Mouse (Mus musculus) limb, embryonic 11.5 days (tissue): Measurements from ENCODE around the gene Eef1a1. TPM values are rescaled to one million over a fixed set of nuclear protein-coding genes. Genes with fewer than 3 reads are reported as not detected.
"Not testable (repeated sequence)": the region's sequence is repeated elsewhere in the genome, so short reads cannot be mapped to it uniquely, and the experiment has no call there.

Experiments used
- ATAC-seq: fragments of 200-750 bp; cut with Nextera tagmentation; 2 replicates; pipeline ENCODE4 v1.8.0; 2017; ENCODE audit warnings: low read depth; ENCODE audit not compliant: insufficient number of reproducible peaks, low FRiP score, low TSS enrichment
- DNase-seq: peaks from one replicate; pipeline ENCODE4 v3.0.0-alpha.2; 2015; ENCODE audit warnings: low spot score
- H3K27ac ChIP-seq: fragments of 300-500 bp; sonication (generic); replicated peaks from 2 replicates; pipeline ENCODE4 v1.5.1; 2014; ENCODE audit warnings: low read depth, mild to moderate bottlenecking, low read length
- H3K27me3 ChIP-seq: fragments of 300-500 bp; sonication (generic); 2 replicates; pipeline ENCODE4 v1.6.1; 2014; ENCODE audit warnings: mild to moderate bottlenecking, low read length, mixed read lengths; ENCODE audit not compliant: control insufficient read depth, insufficient read depth
- H3K36me3 ChIP-seq: fragments of 300-500 bp; sonication (generic); 2 replicates; pipeline ENCODE4 v1.6.1; 2014; ENCODE audit warnings: mild to moderate bottlenecking, low read length, moderate library complexity, mixed read lengths; ENCODE audit not compliant: control insufficient read depth, insufficient read depth
- H3K4me1 ChIP-seq: fragments of 300-500 bp; sonication (generic); 2 replicates; pipeline ENCODE4 v1.6.1; 2014; ENCODE audit warnings: low read length, mixed read lengths; ENCODE audit not compliant: control insufficient read depth, insufficient read depth
- H3K4me2 ChIP-seq: fragments of 300-500 bp; sonication (generic); 2 replicates; pipeline ENCODE4 v1.6.1; 2014; ENCODE audit warnings: low read depth, mild to moderate bottlenecking, moderate library complexity; ENCODE audit not compliant: severe bottlenecking
- H3K4me3 ChIP-seq: fragments of 300-500 bp; sonication (generic); 2 replicates; pipeline ENCODE4 v1.5.1; 2014; ENCODE audit warnings: low read depth, low read length
- H3K9ac ChIP-seq: fragments of 300-500 bp; sonication (generic); 2 replicates; pipeline ENCODE4 v1.6.1; 2014; ENCODE audit warnings: mild to moderate bottlenecking, low read length
- H3K9me3 ChIP-seq: fragments of 300-500 bp; sonication (generic); 2 replicates; pipeline ENCODE4 v1.6.1; 2016; ENCODE audit warnings: low read length; ENCODE audit not compliant: control insufficient read depth
- WGBS: fragments of 180-500 bp; shearing (Covaris S2); extraction: QIAGEN DNeasy Blood & Tissue Kit; methylation state at CpG from one replicate; pipeline ENCODE4 v1.1.7; 2014; 5-methylcytosine and 5-hydroxymethylcytosine counted together
- polyA plus RNA-seq: library from polyadenylated mRNA; unstranded; fragments of >200 nt; fragmentation: Nextera tagmentation; extraction: Ambion mirVana; gene quantifications from 2 replicates; pipeline ENCODE4 v1.2.1, GENCODE M21; 2014

Gene Eef1a1
- polyA plus RNA-seq, 1 experiment from 2014 or later, result 5,240 TPM

DNA sequence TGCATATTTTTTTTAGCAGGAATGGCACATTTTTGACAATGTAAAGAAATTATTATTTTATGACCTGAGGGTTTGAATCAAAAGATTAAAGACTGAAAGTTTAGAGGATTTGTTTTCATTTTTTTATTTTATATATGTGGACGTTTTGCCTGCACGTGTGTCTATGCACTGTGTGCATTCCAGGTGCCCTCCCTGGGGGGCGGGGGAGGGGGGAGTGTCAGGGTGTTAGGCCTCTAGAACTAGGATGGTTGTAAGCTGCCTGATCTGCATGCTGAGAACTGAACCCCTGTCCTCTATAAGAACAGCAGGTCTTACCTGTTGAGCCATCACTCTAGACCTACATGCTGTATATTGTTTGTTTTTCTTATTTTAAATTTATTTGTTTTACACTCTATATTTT lies 4.3 kb downstream of the Eef1a1 start:
- ATAC-seq, result no peak
- Histone ChIP-seq H3K9ac (no peak overlapping the region), H3K4me1 (peaks cover 7% of the 10 kb centered on the region; the same call in 1 of the 2 replicates), H3K4me2 (no peak overlapping the region), H3K36me3 (no peaks in the 10 kb centered on the region), H3K4me3 (no peak overlapping the region), H3K27ac (no peak overlapping the region), H3K27me3 (no peaks in the 10 kb centered on the region), H3K9me3 (no peaks in the 10 kb centered on the region)
- 80% methylated on average over 3 of the region's 3 CpGs for WGBS
- no peak for DNase-seq

GRCm38 (mm10) chr9:78482386-78482785 lies 6.6 kb downstream of the Eef1a1 start:
- Histone ChIP-seq H3K36me3 (peaks cover 7% of the 10 kb centered on the region; the same call in 1 of the 2 replicates), H3K4me2 (peak overlapping the region; percentile 42), H3K9ac (peak overlapping the region; percentile 85), H3K4me1 (0 out of 2 replicates have a peak, but pooled peaks cover 2% of the 10 kb centered on the region), H3K27ac (peak overlapping the region; percentile 96), H3K4me3 (peak overlapping the region; percentile 99), H3K27me3 (no peaks in the 10 kb centered on the region), H3K9me3 (no peaks in the 10 kb centered on the region)
- ATAC-seq (no peak), DNase-seq (no peak)
- WGBS, result 10% methylated on average over 3 of the region's 3 CpGs

DNA sequence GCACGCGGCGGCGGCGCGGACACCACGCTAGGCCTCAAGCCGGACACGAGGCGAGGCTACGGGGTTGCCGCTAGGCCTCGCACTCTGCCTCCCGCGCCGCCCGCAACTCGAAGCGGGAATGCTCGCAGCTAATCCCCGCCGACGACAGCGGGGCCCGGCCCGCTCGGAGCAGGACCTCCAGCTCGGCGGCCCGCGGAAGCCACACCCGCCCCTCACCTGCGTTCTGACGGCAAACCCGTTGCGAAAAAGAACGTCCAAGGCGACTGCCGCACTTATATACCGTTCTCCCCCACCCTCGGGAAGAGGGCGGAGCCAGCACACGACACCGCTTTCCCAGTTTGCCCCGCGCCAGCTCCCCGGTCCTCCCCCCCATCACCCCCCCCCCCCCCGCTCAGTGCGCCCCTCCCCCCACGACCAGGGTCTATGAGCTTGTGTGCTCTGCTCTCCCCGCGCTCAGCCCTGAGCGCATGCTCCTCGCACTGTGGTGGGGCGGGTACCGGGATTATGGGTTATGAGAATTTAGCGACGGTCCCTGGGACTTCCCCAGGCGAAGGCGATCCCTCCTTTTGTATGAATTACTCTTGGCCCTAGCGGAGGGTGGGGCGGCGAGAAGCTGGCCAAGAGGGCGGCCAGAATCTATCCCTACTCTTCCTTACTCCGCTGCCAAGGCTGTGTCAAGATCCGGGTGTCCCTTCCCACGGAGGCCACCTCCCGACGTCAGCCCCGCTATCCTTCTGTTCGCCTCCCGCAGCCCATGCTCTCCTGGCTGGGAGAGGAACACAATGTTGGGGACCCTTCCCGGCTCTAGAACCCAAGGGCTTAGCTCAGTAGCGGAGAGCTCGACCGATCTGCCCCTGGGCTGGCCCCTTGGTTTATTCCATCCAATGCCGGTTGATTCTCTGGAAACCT lies 7.3 kb downstream of the Eef1a1 start:
- Histone ChIP-seq H3K9ac (peak overlapping the region; percentile 99), H3K27me3 (no peaks in the 10 kb centered on the region)
- WGBS, result under 1% methylated on average over 66 of the region's 77 CpGs

GRCm38 (mm10) chr9:78480706-78481358 lies 8.1 kb downstream of the Eef1a1 start:
- Histone ChIP-seq H3K4me2 (peak overlapping the region; percentile 56), H3K27me3 (no peaks in the 10 kb centered on the region), H3K9ac (peak overlapping the region; percentile 99), H3K9me3 (no peaks in the 10 kb centered on the region), H3K36me3 (peaks cover 11% of the 10 kb centered on the region; the same call in 1 of the 2 replicates), H3K4me3 (peak overlapping the region; percentile 99), H3K27ac (peak overlapping the region; percentile 96), H3K4me1 (0 out of 2 replicates have a peak, but pooled peaks cover 2% of the 10 kb centered on the region)
- DNase-seq, result peak; percentile 85
- ATAC-seq, result peak; percentile 31
- 0% methylated on average over 46 of the region's 46 CpGs for WGBS

More for the DNA sequence above, 7.3 kb downstream of the Eef1a1 start:
- Histone ChIP-seq H3K4me3 (peak overlapping the region; percentile 99), H3K27ac (peak overlapping the region; percentile 96), H3K4me2 (peak overlapping the region; percentile 56), H3K36me3 (peaks cover 9% of the 10 kb centered on the region; the same call in 1 of the 2 replicates), H3K4me1 (0 out of 2 replicates have a peak, but pooled peaks cover 2% of the 10 kb centered on the region), H3K9me3 (no peaks in the 10 kb centered on the region)
- DNase-seq (peak; percentile 97), ATAC-seq (peak; percentile 97)

- H3K27ac ChIP-seq, result peak overlapping the region; percentile 96
- not testable (repeated sequence) for H3K4me1 ChIP-seq, H3K9me3 ChIP-seq, DNase-seq, H3K27me3 ChIP-seq, ATAC-seq
- H3K36me3 ChIP-seq, result peaks cover 11% of the 10 kb centered on the region; the same call in 1 of the 2 replicates
- peak overlapping the region; percentile 99 for H3K4me3 ChIP-seq
- H3K9ac ChIP-seq, result peak overlapping the region; percentile 99
- peak overlapping the region; percentile 56 for H3K4me2 ChIP-seq
- WGBS, result under 1% methylated on average over 13 of the region's 13 CpGs
Observed at GRCm38 (mm10) chr9:78480227-78480626, 8.7 kb downstream of the Eef1a1 start.

DNA sequence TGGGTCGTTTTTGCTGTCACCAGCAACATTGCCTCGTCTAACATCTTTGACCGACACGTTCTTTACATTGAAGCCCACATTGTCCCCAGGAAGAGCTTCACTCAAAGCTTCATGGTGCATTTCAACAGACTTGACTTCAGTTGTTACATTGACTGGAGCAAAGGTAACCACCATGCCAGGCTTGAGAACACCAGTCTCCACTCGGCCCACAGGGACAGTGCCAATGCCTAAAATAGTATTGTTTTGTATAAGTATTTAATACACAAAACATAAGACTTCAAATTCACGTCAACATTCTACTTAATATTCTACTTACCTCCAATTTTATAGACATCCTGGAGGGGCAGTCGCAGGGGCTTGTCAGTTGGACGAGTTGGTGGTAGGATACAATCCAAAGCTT lies 9.6 kb downstream of the Eef1a1 start:
- not testable (repeated sequence) for H3K27ac ChIP-seq, H3K27me3 ChIP-seq, H3K9ac ChIP-seq, H3K9me3 ChIP-seq, ATAC-seq, H3K4me1 ChIP-seq, DNase-seq
- WGBS, result 35% methylated on average over 8 of the region's 8 CpGs
- Histone ChIP-seq H3K4me3 (peak overlapping the region; percentile 99), H3K36me3 (peaks cover 11% of the 10 kb centered on the region; the same call in 1 of the 2 replicates), H3K4me2 (peak overlapping the region; percentile 56)

- peaks cover 11% of the 10 kb centered on the region; the same call in 1 of the 2 replicates for H3K36me3 ChIP-seq
- H3K4me3 ChIP-seq, result not testable (repeated sequence)
- WGBS, result 67% methylated on average over 1 of the region's 1 CpGs
Observed at GRCm38 (mm10) chr9:78478009-78478605, 10.8 kb downstream of the Eef1a1 start.

DNA sequence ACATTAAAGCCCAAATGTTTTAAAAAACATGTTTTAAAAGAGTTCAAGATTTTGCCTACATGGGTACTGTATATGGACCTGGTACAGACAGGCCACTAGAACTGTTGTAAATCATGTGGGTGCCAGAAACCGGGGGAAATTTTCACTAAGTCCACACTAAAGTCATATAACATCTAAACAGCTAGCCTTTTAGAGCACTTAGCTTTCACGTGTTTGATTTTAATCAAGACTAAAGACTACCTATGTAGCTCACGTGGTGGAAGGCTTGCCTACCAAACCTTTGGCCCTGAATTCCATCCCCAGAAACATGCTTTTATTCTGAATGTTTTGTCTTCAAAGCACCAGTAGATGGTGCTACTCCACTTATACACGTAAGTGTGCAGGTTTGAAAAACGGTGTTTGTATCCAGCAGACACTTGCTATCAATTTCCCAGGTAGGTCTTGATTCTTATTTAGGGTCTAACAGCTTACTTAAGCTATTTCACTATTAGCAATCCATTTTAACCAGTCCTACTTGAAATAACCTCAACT lies 11.9 kb downstream of the Eef1a1 start:
- Histone ChIP-seq H3K4me2 (no peak overlapping the region), H3K27ac (no peak overlapping the region), H3K9ac (no peak overlapping the region), H3K27me3 (no peaks in the 10 kb centered on the region), H3K4me1 (0 out of 2 replicates have a peak, but pooled peaks cover 2% of the 10 kb centered on the region), H3K9me3 (no peaks in the 10 kb centered on the region), H3K36me3 (peaks cover 11% of the 10 kb centered on the region; the same call in 1 of the 2 replicates), H3K4me3 (no peak overlapping the region)
- DNase-seq (peak; percentile 39), ATAC-seq (no peak)
- WGBS, result 4% methylated on average over 5 of the region's 5 CpGs

More at GRCm38 (mm10) chr9:78478009-78478605, 10.8 kb downstream of the Eef1a1 start:
- H3K4me1 ChIP-seq, H3K9me3 ChIP-seq, H3K4me2 ChIP-seq, DNase-seq, H3K27ac ChIP-seq, ATAC-seq, H3K27me3 ChIP-seq, H3K9ac ChIP-seq: not testable (repeated sequence)
